ENCODE assay signal across 11 mouse cellular contexts in genomic region chr2:169752126-169752525, GRCm38 (mm10).
"Had no signal": no experiment of that assay in that cellular context is flagged by ENCODE, and none has a peak within 500 bp of the region (broad histone marks: within the 10 kb centered on the region; RNA-seq: fewer than 3 reads in every experiment).

No protein-coding gene starts in this region.

- H3K4me3 ChIP-seq: left cerebral cortex, adult 2 months; midbrain, embryonic 12.5 days; neural tube, embryonic 13.5 days; stomach, embryonic 15.5 days had no signal

- H3K4me1 ChIP-seq: midbrain, embryonic 12.5 days had no signal

- H3K27me3 ChIP-seq: midbrain, embryonic 12.5 days; neural tube, embryonic 13.5 days; stomach, embryonic 15.5 days had no signal

- H3K27ac ChIP-seq: left cerebral cortex, adult 2 months; liver, embryonic 14.5 days; midbrain, embryonic 12.5 days; neural tube, embryonic 13.5 days had no signal

- H3K36me3 ChIP-seq: midbrain, embryonic 12.5 days; neural tube, embryonic 13.5 days; stomach, embryonic 15.5 days had no signal

- H3K4me2 ChIP-seq: midbrain, embryonic 12.5 days; neural tube, embryonic 13.5 days; stomach, embryonic 15.5 days had no signal

- H3K9me3 ChIP-seq: neural tube, embryonic 13.5 days; stomach, embryonic 15.5 days had no signal

- ATAC-seq: midbrain, embryonic 16.5 days had no signal

- H3K9ac ChIP-seq: liver, embryonic 14.5 days; midbrain, embryonic 12.5 days; neural tube, embryonic 13.5 days; stomach, embryonic 15.5 days had no signal

- DNase-seq: kidney, postnatal 25 days; lung, adult 18-20 months; retina, postnatal 1 day; right cerebral cortex, postnatal 4 days; thymus, postnatal 4 days had no signal
